Mouse (Mus musculus) granulocyte monocyte progenitor cell, adult 5-6 weeks (primary cell): ENCODE data around the gene Mboat7. TPM values are rescaled to one million over a fixed set of nuclear protein-coding genes. Genes with fewer than 3 reads are reported as not detected.
A peak's percentile ranks its signal among the peaks of the same experiment; 100 is the strongest.

Source experiments
- ATAC-seq: replicated peaks from 2 replicates; pipeline ENCODE4 v1.8.0; 2016; ENCODE audit warnings: mild to moderate bottlenecking, moderate TSS enrichment, inconsistent platforms; ENCODE audit not compliant: poor library complexity, severe bottlenecking
- total RNA-seq, 2 experiments: library from RNA; stranded (forward) in 1 of 2; stranded (reverse) in 1 of 2; fragments of 200-712, 200-1000 nt in 1 of 2; fragments of >200 nt in 1 of 2; fragmentation: Nextera tagmentation in 1 of 2; gene quantifications; 2 replicates each; pipeline ENCODE4 v1.2.3; 2014 to 2017

The Mboat7 gene
- total RNA-seq, 2 experiments from 2014 or later = 38.3 to 76.3 TPM

GRCm38 (mm10) chr7:3694076-3694948 lies 989 bp upstream of the Mboat7 start:
- peak; percentile 38 for ATAC-seq

- ATAC-seq = no peak
Measured at GRCm38 (mm10) chr7:3693809-3694075, 419 bp upstream of the Mboat7 start.

- no peak for ATAC-seq
Measured at GRCm38 (mm10) chr7:3692382-3692986, 839 bp downstream of the Mboat7 start, which contains the start of gene Tsen34. Tsen34 (plus strand) TSS chr7:3692863.

GRCm38 (mm10) chr7:3691919-3692318 lies 1.4 kb downstream of the Mboat7 start:
- ATAC-seq = peak; percentile 9

DNA sequence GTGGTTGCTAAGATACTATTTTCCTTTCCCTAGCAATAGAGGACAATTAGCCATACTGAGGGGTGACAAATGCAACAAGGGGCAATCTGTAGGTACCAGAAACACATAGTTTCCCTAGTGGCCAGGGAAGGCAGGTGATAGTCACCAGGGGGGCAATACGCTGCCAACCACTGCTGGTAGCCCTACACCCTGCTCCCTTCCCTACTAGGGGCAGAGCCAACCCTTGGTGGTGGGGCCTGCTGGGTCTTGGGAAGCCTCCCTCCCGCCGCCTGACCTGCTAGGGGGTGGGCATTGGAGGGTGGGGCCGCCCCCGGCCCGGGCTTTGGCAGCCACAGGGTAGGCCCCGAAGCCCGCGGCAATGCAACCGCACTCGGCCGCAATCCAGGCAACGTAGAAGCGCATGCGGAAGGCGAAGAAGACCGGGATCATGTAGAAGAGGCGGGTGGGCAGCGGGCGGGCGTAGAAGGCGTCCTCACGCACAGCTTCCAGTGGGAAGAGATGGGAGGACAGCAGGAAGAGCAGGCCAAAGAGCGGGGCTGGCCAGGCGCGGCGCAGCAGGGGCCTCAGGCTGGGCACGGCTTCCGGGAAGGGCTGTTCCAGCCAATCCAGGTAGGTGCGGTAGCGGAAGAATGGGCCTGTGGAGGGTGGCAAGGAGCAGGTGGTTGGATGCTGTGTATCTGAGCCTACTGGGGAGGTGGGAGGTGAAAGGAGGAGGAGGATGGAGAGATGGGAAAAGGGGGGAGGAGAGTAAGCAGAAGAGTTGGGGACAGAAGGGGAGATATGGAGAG lies 7.7 kb downstream of the Mboat7 start:
- ATAC-seq = no peak

GRCm38 (mm10) chr7:3684698-3685097 lies 8.6 kb downstream of the Mboat7 start:
- no peak for ATAC-seq

GRCm38 (mm10) chr7:3683908-3684550 lies 9.3 kb downstream of the Mboat7 start:
- ATAC-seq = no peak

DNA sequence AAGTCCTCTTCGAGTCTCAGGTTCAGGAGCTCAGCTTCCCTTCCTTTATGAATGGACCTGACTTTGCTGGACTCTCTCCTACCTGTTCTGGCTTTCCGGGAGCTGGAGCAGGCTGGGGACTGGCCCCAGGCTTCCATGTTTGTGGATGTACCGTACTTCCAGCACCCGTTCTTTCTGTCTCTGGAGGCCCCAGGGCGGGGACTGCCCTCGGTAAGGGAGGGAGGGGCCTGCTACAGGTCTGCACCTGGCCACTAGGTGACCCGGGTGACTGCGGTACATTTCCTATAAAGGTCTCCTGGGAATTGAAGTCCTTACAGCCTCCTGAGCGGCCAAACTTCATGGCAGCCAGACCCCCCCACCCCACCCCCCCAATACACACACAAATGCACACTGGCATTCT lies 16.0 kb downstream of the Mboat7 start, which contains the start of gene Tmc4:
Gene Tmc4 (minus strand): TSS at position 212 of the 400 bp plus-strand sequence.
- no peak for ATAC-seq

DNA sequence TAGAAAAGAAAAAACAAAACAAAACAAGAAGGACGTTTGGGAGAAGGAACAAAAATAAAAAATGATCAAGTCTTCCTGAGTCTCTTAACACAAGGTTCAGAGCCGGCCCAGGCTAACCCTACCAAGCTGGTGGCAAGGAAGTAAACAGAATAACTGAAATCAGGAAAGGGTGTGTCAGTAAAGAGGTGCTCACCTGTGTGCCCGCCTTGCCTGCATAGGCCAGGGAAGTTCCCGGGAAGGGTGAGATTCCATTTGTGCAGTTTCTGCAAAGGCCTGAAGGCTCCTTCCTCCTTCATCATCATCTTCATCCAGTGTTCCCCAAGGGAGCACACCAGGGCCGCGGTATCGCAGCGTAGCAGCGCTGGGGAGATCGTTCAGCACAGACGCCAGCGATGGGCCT lies 17.0 kb downstream of the Mboat7 start:
- no peak for ATAC-seq

- peak; percentile 51 for ATAC-seq
Measured at GRCm38 (mm10) chr7:3675228-3675548, 18.1 kb downstream of the Mboat7 start.

DNA sequence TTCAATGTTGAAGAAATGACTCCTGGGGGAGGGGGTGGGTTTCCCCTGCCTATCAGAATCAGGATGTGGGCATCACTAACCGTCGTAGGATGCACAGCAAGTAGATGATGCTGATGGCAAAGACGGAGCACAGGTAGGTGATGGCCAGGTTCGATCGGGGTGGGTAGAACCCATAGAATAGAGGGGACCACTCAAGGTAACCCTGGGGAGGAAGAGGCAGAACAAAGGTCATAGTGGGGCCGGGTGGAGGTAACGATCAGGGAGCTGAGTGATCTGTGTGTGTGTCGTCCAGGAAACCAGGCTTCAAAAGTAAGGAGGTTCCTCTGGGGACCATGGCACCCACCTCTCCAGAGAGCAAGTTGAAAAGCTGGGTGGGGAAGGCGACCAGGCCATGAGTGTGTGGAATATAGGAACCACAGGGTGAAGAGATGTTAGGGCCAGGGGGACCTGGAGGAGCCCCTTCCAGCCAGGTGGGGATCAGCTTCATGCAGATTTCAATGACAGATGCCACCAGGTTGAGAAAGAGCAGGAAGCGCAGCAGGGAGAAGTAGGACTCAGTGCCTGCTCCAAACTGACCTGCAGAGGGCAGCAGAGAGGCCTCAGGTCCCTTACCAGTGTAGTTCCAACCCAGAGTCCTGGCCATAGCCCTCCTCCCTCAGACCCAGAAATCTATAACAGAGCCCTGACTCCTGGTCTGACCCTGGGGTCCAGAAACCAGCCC lies 18.7 kb downstream of the Mboat7 start:
- ATAC-seq = peak; percentile 97

- ATAC-seq = no peak
Measured at GRCm38 (mm10) chr7:3666921-3667391, 26.4 kb downstream of the Mboat7 start.

- peak; percentile 96 for ATAC-seq
Measured at GRCm38 (mm10) chr7:3665215-3666114, 27.9 kb downstream of the Mboat7 start, which contains the start of gene Leng1. Leng1 (minus strand) TSS chr7:3665840.

- ATAC-seq = no peak
Measured at GRCm38 (mm10) chr7:3664524-3665214, 28.7 kb downstream of the Mboat7 start.

- ATAC-seq = no peak
Measured at GRCm38 (mm10) chr7:3658578-3658977, 34.7 kb downstream of the Mboat7 start.

DNA sequence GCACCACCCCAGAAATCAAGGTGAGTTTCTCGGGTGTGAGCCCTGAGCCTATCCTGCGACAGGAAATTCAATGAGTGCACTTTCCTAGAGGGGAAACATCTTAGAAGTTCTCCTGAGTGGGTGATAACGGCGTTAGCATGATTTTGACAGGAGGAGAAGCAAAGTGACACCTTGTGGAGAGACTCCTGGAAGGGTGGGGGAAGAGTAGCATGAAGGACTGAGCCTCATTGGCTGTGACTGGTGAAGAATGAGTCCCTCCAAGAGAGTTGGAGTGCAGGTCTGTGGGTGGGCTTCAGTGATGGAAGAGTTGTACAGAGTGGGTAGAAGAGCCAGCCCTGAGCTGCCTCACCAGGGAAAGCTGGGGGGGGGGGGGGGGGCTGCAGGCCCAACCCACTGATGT lies 36.4 kb downstream of the Mboat7 start:
- no peak for ATAC-seq

GRCm38 (mm10) chr7:3646641-3647040 lies 46.7 kb downstream of the Mboat7 start:
- ATAC-seq = no peak

GRCm38 (mm10) chr7:3646188-3646587 lies 47.1 kb downstream of the Mboat7 start:
- no peak for ATAC-seq
